Mouse (Mus musculus): Measurements from ENCODE around the gene Gps1.
"Not testable (repeated sequence)": the region's sequence is repeated elsewhere in the genome, so short reads cannot be mapped to it uniquely, and the experiment has no call there.

Gps1 gene

GRCm38 (mm10) chr11:120788460-120788859 is 4.4 kb downstream of the Gps1 start:
- DNase-seq: not testable (repeated sequence)

DNA sequence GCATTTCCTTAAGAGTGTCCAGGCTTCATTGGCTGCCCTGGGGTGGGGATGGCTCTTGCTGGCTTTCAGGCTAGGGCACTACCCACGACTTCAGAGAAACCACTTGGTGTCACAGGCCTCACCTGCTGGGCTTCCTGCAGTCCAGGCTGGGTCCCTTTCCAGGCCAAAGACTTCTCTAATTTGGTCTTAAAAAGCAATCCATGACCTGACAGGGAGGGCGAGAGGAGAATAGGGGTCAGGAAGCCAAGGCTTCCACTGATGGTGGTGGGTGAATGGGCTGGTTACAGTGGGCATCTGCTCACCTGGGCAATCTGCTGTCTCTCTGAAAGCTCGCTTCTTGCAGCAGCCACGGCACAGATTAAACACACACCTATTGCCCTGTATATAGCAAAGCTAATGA is 5.3 kb downstream of the Gps1 start:
- no peak for DNase-seq

GRCm38 (mm10) chr11:120789810-120790209 is 5.7 kb downstream of the Gps1 start:
- DNase-seq: no peak

GRCm38 (mm10) chr11:120792652-120793051 is 8.6 kb downstream of the Gps1 start:
- DNase-seq: no peak

- peak; percentile 97 to 99 for DNase-seq
Observed at GRCm38 (mm10) chr11:120795756-120796613, 11.9 kb downstream of the Gps1 start, which contains the start of gene Dus1l. Dus1l (minus strand) TSS chr11:120796403.

GRCm38 (mm10) chr11:120796614-120796946 is 12.5 kb downstream of the Gps1 start:
- DNase-seq: no peak

- no peak for DNase-seq
Observed at GRCm38 (mm10) chr11:120798244-120798643, 14.2 kb downstream of the Gps1 start.

- peak in 1 of 2 experiments; percentile 24 for DNase-seq
Observed at GRCm38 (mm10) chr11:120799316-120799890, 15.3 kb downstream of the Gps1 start.

GRCm38 (mm10) chr11:120800061-120800904 is 16.2 kb downstream of the Gps1 start:
- DNase-seq: peak; percentile 91 to 93

- no peak for DNase-seq
Observed at GRCm38 (mm10) chr11:120804274-120804673, 20.2 kb downstream of the Gps1 start.

DNA sequence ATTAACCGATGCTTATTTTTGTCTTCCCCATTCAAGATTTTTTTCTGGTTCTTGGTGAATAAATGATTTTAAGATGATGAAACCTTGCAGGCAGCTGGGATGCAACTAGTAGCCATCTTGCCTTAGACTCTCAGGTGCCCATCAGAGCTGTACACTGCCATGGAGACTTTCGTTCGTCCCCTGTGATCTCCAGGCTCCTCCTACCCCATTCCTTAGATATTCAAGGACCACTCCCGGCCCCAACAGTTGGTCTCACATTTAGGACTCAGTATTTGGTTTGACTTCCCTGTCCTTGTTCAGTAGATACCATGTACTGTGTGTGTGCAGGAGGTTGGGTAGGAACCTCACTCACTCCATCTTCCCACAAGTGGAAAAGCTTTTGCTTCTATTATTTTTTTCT is 20.7 kb downstream of the Gps1 start:
- DNase-seq: no peak

DNA sequence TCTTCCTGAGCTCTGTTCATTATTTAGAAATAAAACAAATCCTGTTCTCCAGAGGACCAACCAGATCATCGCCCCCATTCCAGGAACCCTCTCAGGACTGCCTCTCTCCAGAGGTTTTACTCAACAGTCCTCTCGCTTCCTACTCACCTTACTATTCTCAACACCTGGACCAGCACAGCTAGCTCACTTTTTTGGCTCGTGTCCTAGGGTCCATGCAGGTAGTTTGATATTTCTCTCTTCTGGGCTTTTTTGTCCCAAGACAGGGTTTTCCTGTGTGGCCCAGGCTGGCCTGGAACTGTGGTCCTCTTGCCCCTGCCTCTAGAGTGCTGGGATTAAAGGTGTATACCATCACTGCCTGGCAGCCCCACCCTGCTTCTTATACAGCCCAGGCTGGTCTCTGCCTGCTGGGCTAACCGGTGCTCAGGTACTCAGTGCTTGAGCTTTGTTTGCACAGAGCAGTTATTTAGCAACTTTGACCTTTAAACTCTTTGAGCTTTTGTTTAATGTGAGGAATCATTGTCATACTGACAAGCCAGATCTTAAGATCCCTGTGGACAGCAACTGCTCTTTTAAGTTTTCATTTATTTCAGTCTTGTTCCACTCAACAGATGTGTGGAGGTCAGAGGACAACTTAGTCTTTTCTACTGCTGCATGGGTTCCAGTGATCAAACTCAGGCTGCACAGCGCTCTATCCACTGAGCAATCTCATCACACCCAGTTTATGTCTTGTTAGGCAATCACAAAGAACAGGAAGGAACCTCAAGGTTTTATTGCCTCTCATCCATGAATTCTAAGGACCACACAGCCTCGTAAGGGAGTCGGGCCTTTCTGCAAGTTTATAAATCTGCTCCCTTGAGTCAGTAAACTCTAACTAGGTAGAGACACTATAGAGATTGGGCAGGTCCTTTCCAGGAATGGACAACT is 21.6 kb downstream of the Gps1 start:
- DNase-seq: no peak

- no peak for DNase-seq
Observed at GRCm38 (mm10) chr11:120808010-120808409, 23.9 kb downstream of the Gps1 start.

GRCm38 (mm10) chr11:120812068-120812467 is 28.0 kb downstream of the Gps1 start:
- DNase-seq: no peak

- no peak for DNase-seq
Observed at GRCm38 (mm10) chr11:120817358-120817757, 33.3 kb downstream of the Gps1 start.

- no peak for DNase-seq
Observed at GRCm38 (mm10) chr11:120818251-120818650, 34.2 kb downstream of the Gps1 start.

DNA sequence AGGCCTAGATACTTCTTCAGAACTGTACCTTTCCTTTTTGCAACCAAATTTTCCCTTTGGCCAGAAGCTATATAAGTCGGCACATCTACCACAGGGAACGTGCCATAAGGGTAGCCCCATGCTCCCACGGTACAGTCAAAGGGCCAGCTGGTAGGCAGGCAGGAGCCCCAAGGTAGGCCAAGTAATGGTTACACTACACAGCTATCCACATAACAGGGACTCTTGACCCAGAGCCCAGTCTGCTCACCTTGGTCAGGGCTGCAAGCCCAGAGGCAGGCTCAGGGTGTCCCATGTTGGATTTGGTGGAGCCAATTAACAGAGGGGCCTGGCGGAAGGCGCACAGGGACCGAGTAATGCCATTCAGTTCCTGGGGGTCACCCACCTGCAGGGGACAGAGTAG is 35.5 kb downstream of the Gps1 start:
- no peak for DNase-seq

- DNase-seq: no peak
Observed at GRCm38 (mm10) chr11:120820546-120820945, 36.5 kb downstream of the Gps1 start.

GRCm38 (mm10) chr11:120821076-120821922 is 37.2 kb downstream of the Gps1 start:
- DNase-seq: peak; percentile 39 to 57

GRCm38 (mm10) chr11:120822321-120822720 is 38.2 kb downstream of the Gps1 start:
- DNase-seq: no peak

GRCm38 (mm10) chr11:120822831-120823550 is 38.9 kb downstream of the Gps1 start:
- peak in 1 of 2 experiments; percentile 37 for DNase-seq
